Mouse (Mus musculus) cerebellum, adult 2 months (tissue): Measurements from ENCODE around the gene Kdm3a. TPM values are rescaled to one million over a fixed set of nuclear protein-coding genes. Genes with fewer than 3 reads are reported as not detected.

Experiments used
- DNase-seq, 2 experiments: peaks; one replicate each; pipeline ENCODE4 v3.0.0; 2021
- H3K27ac ChIP-seq: fragments of 200-500 bp; 2 replicates; pipeline ENCODE4 v1.5.1; 2012; ENCODE audit warnings: low read length, control low read depth, inconsistent platforms; ENCODE audit not compliant: insufficient read depth
- H3K27me3 ChIP-seq: fragments of 200-500 bp; 2 replicates; pipeline ENCODE4 v1.6.1; 2012; ENCODE audit warnings: inconsistent platforms, mild to moderate bottlenecking, low read length, moderate library complexity; ENCODE audit not compliant: control insufficient read depth, insufficient read depth
- H3K4me1 ChIP-seq: fragments of 200-500 bp; 2 replicates; pipeline ENCODE4 v1.6.1; 2011; ENCODE audit warnings: low read length; ENCODE audit not compliant: control insufficient read depth, insufficient read depth
- H3K4me3 ChIP-seq: fragments of 200-500 bp; replicated peaks from 2 replicates; pipeline ENCODE3; 2011; ENCODE audit warnings: mild to moderate bottlenecking, low read depth, low read length, control low read depth; ENCODE audit not compliant: insufficient read depth
- CTCF ChIP-seq: fragments of 200-500 bp; IDR thresholded peaks from 2 replicates; pipeline ENCODE4 v1.5.1; 2011; ENCODE audit warnings: low read depth, mild to moderate bottlenecking, control low read depth, low read length, moderate library complexity, borderline replicate concordance; ENCODE audit not compliant: insufficient read depth
- POLR2A ChIP-seq: fragments of 200-500 bp; IDR thresholded peaks from 2 replicates; pipeline ENCODE4 v1.6.1; 2011; ENCODE audit warnings: low read length, control low read depth, borderline replicate concordance; ENCODE audit not compliant: insufficient read depth
- WGBS: fragments of 180-500 bp; shearing (Covaris S2); methylation state at CpG from one replicate; pipeline ENCODE4 v1.1.7; 2018; 5-methylcytosine and 5-hydroxymethylcytosine counted together
- polyA plus RNA-seq: library from polyadenylated mRNA; depleted of rRNA; stranded (reverse); fragments of >200 nt; gene quantifications from 2 replicates; pipeline ENCODE4 v1.2.3, GENCODE M21; 2012; rRNA removed

Kdm3a gene
- polyA plus RNA-seq: 26.9 and 28.1 TPM in 2 replicates

- Histone ChIP-seq H3K4me1 (no peaks in the 10 kb centered on the region; the same call in 1 of the 2 replicates), H3K4me3 (peak within 1 kb of the TSS; percentile 97), H3K27me3 (no peaks in the 10 kb centered on the region; the same call in 1 of the 2 replicates), H3K27ac (peak within 1 kb of the TSS; percentile 94)
- WGBS: under 1% methylated on average over 63 of the region's 63 CpGs
- TF ChIP-seq POLR2A: peak; percentile 79
- peak; percentile 54; the same call in 1 of the 2 replicates for TF ChIP-seq CTCF
- peak; percentile 98 to 99 for DNase-seq
Measured at GRCm38 (mm10) chr6:71632829-71633662, at the start of gene Kdm3a. Gene Kdm3a (minus strand): TSS chr6:71632990.

- DNase-seq: no peak
- no peaks in the 10 kb centered on the region for H3K27me3 ChIP-seq
- TF ChIP-seq POLR2A (no peak), CTCF (peak; percentile 29; the same call in 1 of the 2 replicates)
- H3K4me3 ChIP-seq: no peak overlapping the region
- WGBS: 73% methylated on average over 7 of the region's 7 CpGs
- no peak overlapping the region for H3K27ac ChIP-seq
- no peaks in the 10 kb centered on the region for H3K4me1 ChIP-seq
Measured at GRCm38 (mm10) chr6:71678891-71679290, 46.1 kb upstream of the Kdm3a start.

GRCm38 (mm10) chr6:71673166-71673565 lies 40.4 kb upstream of the Kdm3a start:
- 71% methylated on average over 2 of the region's 2 CpGs for WGBS
- no peak overlapping the region for H3K4me3 ChIP-seq
- no peak overlapping the region for H3K27ac ChIP-seq
- no peaks in the 10 kb centered on the region for H3K27me3 ChIP-seq
- DNase-seq: no peak
- H3K4me1 ChIP-seq: no peaks in the 10 kb centered on the region
- TF ChIP-seq POLR2A (no peak), CTCF (no peak; the same call in 1 of the 2 replicates)

GRCm38 (mm10) chr6:71664511-71664910 lies 31.7 kb upstream of the Kdm3a start:
- Histone ChIP-seq H3K27ac (no peak overlapping the region), H3K27me3 (no peaks in the 10 kb centered on the region), H3K4me3 (no peak overlapping the region), H3K4me1 (no peaks in the 10 kb centered on the region)
- 65% methylated on average over 1 of the region's 1 CpGs for WGBS
- TF ChIP-seq POLR2A (no peak), CTCF (no peak)
- DNase-seq: no peak

- TF ChIP-seq POLR2A: no peak
- TF ChIP-seq CTCF: no peak
- WGBS: 53% methylated on average over 2 of the region's 2 CpGs
- H3K27ac ChIP-seq: no peak overlapping the region
Measured at GRCm38 (mm10) chr6:71658290-71658689, 25.5 kb upstream of the Kdm3a start.

GRCm38 (mm10) chr6:71655835-71656234 lies 23.0 kb upstream of the Kdm3a start:
- 54% methylated on average over 3 of the region's 3 CpGs for WGBS

More at GRCm38 (mm10) chr6:71658290-71658689, 25.5 kb upstream of the Kdm3a start:
- no peaks in the 10 kb centered on the region for H3K27me3 ChIP-seq
- no peak overlapping the region for H3K4me3 ChIP-seq
- DNase-seq: no peak
- no peaks in the 10 kb centered on the region for H3K4me1 ChIP-seq

GRCm38 (mm10) chr6:71651868-71652267 lies 19.1 kb upstream of the Kdm3a start:
- 81% methylated on average over 2 of the region's 2 CpGs for WGBS
- no peak for DNase-seq
- H3K27ac ChIP-seq: no peak overlapping the region
- H3K4me1 ChIP-seq: no peaks in the 10 kb centered on the region
- TF ChIP-seq CTCF (no peak), POLR2A (no peak)
- H3K27me3 ChIP-seq: no peaks in the 10 kb centered on the region
- no peak overlapping the region for H3K4me3 ChIP-seq

More at GRCm38 (mm10) chr6:71655835-71656234, 23.0 kb upstream of the Kdm3a start:
- Histone ChIP-seq H3K27ac (no peak overlapping the region), H3K27me3 (no peaks in the 10 kb centered on the region), H3K4me3 (no peak overlapping the region), H3K4me1 (no peaks in the 10 kb centered on the region)
- TF ChIP-seq CTCF (no peak), POLR2A (no peak)
- no peak for DNase-seq

GRCm38 (mm10) chr6:71632486-71632828 lies 333 bp downstream of the Kdm3a start:
- H3K27me3 ChIP-seq: no peaks in the 10 kb centered on the region
- DNase-seq: no peak
- no peaks in the 10 kb centered on the region; the same call in 1 of the 2 replicates for H3K4me1 ChIP-seq
- no peak for TF ChIP-seq POLR2A
- TF ChIP-seq CTCF: no peak
- peak overlapping the region; percentile 41 for H3K27ac ChIP-seq
- WGBS: under 1% methylated on average over 40 of the region's 41 CpGs
- peak overlapping the region; percentile 97 for H3K4me3 ChIP-seq
